Mouse (Mus musculus) kidney, adult 8-10 months (tissue): ENCODE data around the gene Gm8356.
"Not testable (repeated sequence)": the region's sequence is repeated elsewhere in the genome, so short reads cannot be mapped to it uniquely, and the experiment has no call there.

Experiments used
- DNase-seq, 2 experiments: peaks; one replicate each; pipeline ENCODE4 v3.0.0; 2022

Gene Gm8356

DNA sequence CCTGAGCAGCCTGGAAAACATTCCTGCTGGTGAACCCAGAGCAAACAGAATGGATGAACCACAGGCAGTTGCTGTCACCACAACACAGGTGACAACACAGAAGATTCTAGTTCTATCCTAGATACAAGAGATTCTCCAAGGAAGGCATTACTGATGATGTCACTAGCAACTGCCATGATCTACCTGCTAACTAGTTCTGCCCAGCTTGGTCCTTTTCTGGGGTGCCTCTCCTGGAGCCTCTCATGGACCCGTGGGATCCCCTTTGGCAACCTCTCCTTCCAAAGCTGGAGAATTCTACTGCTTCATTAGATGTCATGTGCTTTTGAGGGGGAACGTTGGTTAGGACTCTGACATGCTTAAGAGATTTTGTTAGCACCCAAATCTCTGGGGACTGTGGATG, at the start of gene Gm8356:
Gm8356 (minus strand) TSS at position 101 of the 400 bp plus-strand sequence.
- DNase-seq, result not testable (repeated sequence)

- DNase-seq, result not testable (repeated sequence)
These were observed 50.8 kb downstream of the Gm8356 start for GRCm38 (mm10) chr14:6486331-6486730.

DNA sequence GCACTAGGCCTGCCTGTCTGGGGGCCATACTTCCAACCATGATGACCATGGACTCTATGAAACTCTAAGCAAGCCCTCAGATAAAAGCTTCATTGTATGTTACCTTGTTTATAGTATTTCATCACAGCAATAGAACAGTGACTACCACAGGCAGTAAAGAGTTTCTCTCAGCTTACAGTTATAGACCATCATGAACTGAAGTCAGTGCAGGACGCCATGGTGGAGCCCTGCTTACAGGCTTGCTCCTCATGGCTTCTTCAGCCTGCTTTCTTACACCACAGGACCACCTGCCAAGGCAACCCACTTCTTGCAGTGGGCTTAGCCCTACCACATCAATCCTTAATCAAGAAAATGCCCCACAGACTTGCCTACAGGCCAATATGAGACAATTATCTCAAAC, 51.5 kb downstream of the Gm8356 start:
- not testable (repeated sequence) for DNase-seq

DNA sequence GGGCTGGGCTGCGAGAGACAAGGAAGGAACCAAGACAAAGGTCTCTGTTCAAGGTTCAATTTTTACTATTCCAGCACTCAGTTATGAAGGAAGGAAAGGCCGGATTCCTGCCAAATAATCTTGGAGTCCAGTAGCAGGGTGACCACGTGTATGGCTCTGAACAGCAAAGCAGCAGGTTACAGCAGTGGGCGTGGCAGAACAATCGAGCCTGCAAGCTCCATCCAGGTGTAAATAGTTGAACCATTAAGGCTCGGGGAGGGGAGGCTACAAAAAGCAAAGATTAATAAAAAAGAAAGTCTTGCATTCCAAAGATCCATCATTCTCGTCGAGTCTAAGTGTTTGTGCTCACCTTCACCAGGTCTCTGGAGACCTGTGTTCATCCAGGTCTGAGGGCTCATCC, 55.0 kb downstream of the Gm8356 start:
- DNase-seq, result peak; percentile 33 to 79
